ENCODE assay signal across 15 mouse cellular contexts in the genomic region with DNA sequence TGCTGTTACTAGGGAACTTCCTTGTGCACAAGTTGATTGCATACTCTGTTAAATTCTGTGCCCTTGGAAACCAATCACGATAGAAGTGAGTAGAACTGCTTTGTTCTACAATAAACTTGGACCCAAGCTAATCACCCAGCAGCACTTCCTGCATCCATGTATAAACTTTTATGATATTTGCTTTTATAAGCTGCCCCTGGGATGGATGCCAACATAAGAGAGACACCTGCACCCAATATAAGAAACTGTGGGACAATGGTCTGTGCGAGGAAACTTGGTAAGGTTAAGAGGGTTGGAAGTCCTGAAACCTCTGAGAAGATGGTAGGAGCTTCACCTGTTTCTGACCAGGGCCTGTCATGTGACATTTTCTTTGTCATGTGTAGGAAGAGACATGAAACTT.
"Had no signal": no experiment of that assay in that cellular context is flagged by ENCODE, and none has a peak within 500 bp of the region (broad histone marks: within the 10 kb centered on the region; RNA-seq: fewer than 3 reads in every experiment).

No protein-coding gene starts in this region.

- H3K27ac ChIP-seq: lung, embryonic 15.5 days; midbrain, embryonic 12.5 days; midbrain, embryonic 15.5 days; neural tube, embryonic 12.5 days had no signal

- H3K9me3 ChIP-seq: lung, embryonic 15.5 days; midbrain, embryonic 12.5 days; midbrain, embryonic 15.5 days; neural tube, embryonic 12.5 days had no signal

- H3K4me1 ChIP-seq: midbrain, embryonic 12.5 days; midbrain, embryonic 15.5 days; neural tube, embryonic 12.5 days had no signal

- H3K4me3 ChIP-seq: lung, embryonic 15.5 days; megakaryocyte, embryonic 14.5 days; midbrain, embryonic 12.5 days; midbrain, embryonic 15.5 days; neural tube, embryonic 12.5 days had no signal

- DNase-seq: liver, postnatal 0 days; lung, adult 2 months; lung, postnatal 14 days; lung, postnatal 36 days; right cerebral cortex, postnatal 14 days; spleen, adult 18-20 months; thymus, adult 18-20 months; thymus, postnatal 14 days; thymus, postnatal 36 days had no signal

- H3K4me2 ChIP-seq: lung, embryonic 15.5 days; midbrain, embryonic 12.5 days; midbrain, embryonic 15.5 days; neural tube, embryonic 12.5 days had no signal

- H3K36me3 ChIP-seq: lung, embryonic 15.5 days; midbrain, embryonic 12.5 days; midbrain, embryonic 15.5 days; neural tube, embryonic 12.5 days had no signal

- H3K27me3 ChIP-seq: lung, embryonic 15.5 days; midbrain, embryonic 12.5 days; midbrain, embryonic 15.5 days; neural tube, embryonic 12.5 days had no signal

- ATAC-seq: liver, postnatal 0 days; lung, postnatal 0 days; midbrain, embryonic 15.5 days had no signal

- H3K9ac ChIP-seq: liver, postnatal 0 days; lung, embryonic 15.5 days; midbrain, embryonic 12.5 days; midbrain, embryonic 15.5 days; neural tube, embryonic 12.5 days had no signal
